Mouse (Mus musculus) thymus, adult 2 months (tissue): Measurements from ENCODE around the gene Ly6g. TPM values are rescaled to one million over a fixed set of nuclear protein-coding genes. Genes with fewer than 3 reads are reported as not detected.
"Not testable (repeated sequence)": the region's sequence is repeated elsewhere in the genome, so short reads cannot be mapped to it uniquely, and the experiment has no call there.

Experiments
- DNase-seq: peaks from one replicate; pipeline ENCODE4 v3.0.0; 2021
- H3K27ac ChIP-seq: fragments of 200-500 bp; 2 replicates; pipeline ENCODE4 v1.5.1; 2012; ENCODE audit warnings: low read length, control low read depth; ENCODE audit not compliant: control insufficient read depth, insufficient read depth
- H3K27me3 ChIP-seq: fragments of 200-500 bp; 2 replicates; pipeline ENCODE4 v1.6.1; 2012; ENCODE audit warnings: mild to moderate bottlenecking, low read length, moderate library complexity, mixed read lengths; ENCODE audit not compliant: control insufficient read depth, insufficient read depth
- H3K36me3 ChIP-seq: fragments of 200-500 bp; 2 replicates; pipeline ENCODE4 v1.6.1; 2012; ENCODE audit warnings: mild to moderate bottlenecking, low read length, moderate library complexity; ENCODE audit not compliant: control insufficient read depth, insufficient read depth
- H3K4me1 ChIP-seq: fragments of 200-500 bp; replicated peaks from 2 replicates; pipeline ENCODE4 v1.6.1; 2012; ENCODE audit warnings: low read length; ENCODE audit not compliant: control insufficient read depth, insufficient read depth
- H3K4me3 ChIP-seq: fragments of 200-500 bp; 2 replicates; pipeline ENCODE4 v1.5.1; 2012; ENCODE audit warnings: mild to moderate bottlenecking, low read length, control low read depth, moderate library complexity; ENCODE audit not compliant: control insufficient read depth, insufficient read depth
- CTCF ChIP-seq: fragments of 200-500 bp; IDR thresholded peaks from 2 replicates; pipeline ENCODE4 v1.5.1; 2012; ENCODE audit warnings: mild to moderate bottlenecking, control low read depth, low read length, moderate library complexity, borderline replicate concordance; ENCODE audit not compliant: control insufficient read depth, poor library complexity, insufficient read depth; ENCODE audit errors: extremely low read depth
- POLR2A ChIP-seq: fragments of 200-500 bp; IDR thresholded peaks from 2 replicates; pipeline ENCODE4 v1.6.1; 2012; ENCODE audit warnings: mild to moderate bottlenecking, low read length, control low read depth, moderate library complexity; ENCODE audit not compliant: control insufficient read depth, poor library complexity, insufficient read depth; ENCODE audit errors: extremely low read depth
- WGBS: fragments of 180-500 bp; shearing (Covaris S2); methylation state at CpG from one replicate; pipeline ENCODE4 v1.1.7; 2018; 5-methylcytosine and 5-hydroxymethylcytosine counted together
- polyA plus RNA-seq: library from polyadenylated mRNA; depleted of rRNA; stranded (reverse); fragments of >200 nt; gene quantifications from 2 replicates; pipeline ENCODE4 v1.2.3, GENCODE M21; 2012

Ly6g gene
- polyA plus RNA-seq, 1 experiment: 2.5 TPM

DNA sequence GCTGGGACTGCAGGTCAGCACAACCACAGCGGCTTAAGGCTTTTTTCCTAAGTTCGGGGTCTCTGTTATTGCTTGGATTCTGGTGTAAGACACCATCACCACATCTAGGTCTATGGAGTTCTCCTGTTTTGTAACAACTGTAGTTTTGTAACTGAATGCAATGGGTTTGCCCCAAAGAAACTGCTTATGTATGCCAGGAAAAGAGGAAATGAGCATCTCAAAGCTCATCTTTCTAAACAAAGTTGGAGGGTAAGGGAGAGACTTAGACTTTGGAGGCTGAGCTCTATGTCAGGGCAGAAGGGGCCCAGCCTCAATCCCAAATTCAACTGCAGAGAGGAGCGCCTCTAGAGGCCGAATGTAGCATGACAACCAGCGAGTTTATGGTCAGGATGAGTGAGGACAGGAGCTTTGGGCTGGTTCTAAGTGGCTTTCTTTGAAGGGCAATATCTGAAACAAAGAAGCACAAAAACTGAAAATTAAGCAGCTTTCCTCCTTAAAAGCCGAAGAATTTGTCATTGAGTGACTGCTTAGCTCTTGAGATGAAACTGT, 13.2 kb upstream of the Ly6g start:
- DNase-seq: peak; percentile 67
- not testable (repeated sequence) for H3K4me3 ChIP-seq, H3K4me1 ChIP-seq, H3K27me3 ChIP-seq, H3K27ac ChIP-seq, H3K36me3 ChIP-seq
- 43% methylated on average over 6 of the region's 6 CpGs for WGBS

DNA sequence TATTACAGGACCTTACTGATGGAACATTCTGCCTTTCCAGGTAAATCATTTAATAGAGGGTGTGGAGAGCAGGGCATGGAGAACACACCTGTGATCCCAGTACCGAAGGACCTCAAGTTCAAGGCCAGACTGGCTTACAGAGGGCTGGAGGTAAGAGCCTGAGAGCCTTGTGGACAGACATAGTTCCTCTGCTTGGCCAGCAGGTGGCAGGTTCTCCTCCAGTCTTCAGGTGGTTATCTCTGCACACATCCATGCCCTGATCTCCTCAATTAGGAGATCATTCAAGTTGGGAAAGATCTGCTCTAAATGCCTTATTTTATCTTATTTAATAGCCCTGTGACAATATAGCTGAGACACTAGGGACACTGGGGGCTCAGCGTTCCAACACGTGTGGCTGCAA, 11.3 kb upstream of the Ly6g start:
- Histone ChIP-seq H3K36me3 (no peaks in the 10 kb centered on the region), H3K27ac (no peak overlapping the region), H3K4me3 (no peak overlapping the region), H3K4me1 (no peaks in the 10 kb centered on the region), H3K27me3 (no peaks in the 10 kb centered on the region)
- peak; percentile 31 for DNase-seq
- TF ChIP-seq POLR2A (no peak), CTCF (no peak; the same call in 1 of the 2 replicates)
- WGBS: 80% methylated on average over 3 of the region's 3 CpGs

DNA sequence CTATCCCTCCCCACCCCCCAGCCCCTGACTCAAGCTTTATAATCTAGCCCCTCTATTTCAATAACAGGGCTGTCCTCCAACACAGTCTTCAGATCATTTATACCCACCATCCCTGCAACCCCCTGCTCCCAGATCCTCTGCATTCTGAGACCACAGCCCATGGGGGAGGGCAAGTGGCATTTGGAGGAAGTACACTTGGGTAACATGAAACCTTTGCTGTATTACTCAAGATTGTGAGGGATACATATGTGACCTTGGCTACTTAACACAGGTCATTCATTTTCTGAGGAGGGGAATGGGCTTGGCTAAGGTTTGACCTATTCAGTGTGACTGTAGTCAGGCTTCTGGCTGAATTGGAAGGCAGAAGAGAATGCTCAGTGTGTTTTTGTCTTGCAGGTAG, 2.0 kb upstream of the Ly6g start:
- Histone ChIP-seq H3K4me3 (no peak overlapping the region), H3K27me3 (no peaks in the 10 kb centered on the region), H3K4me1 (no peaks in the 10 kb centered on the region), H3K36me3 (no peaks in the 10 kb centered on the region), H3K27ac (no peak overlapping the region)
- DNase-seq: no peak
- TF ChIP-seq CTCF (no peak), POLR2A (no peak)

DNA sequence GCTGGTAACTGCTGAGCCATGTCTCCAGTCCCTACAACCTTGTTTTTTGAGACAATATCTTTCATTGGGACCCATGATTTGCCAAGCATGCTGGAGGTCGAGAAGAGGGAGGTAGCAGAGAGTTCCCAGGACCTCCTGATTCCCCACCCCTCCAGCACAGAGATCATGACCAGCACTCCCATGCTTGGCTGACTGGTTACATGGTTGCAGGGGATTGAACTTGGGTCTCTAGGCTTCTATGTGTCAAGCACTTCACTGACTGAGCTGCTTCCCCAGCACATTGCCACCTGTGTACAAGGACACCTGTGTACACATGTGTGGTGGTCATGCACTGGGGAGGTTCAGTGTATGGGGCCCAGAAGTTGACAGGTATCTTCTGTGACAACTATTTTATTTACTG, 2.6 kb downstream of the Ly6g start:
- no peak for DNase-seq
- H3K36me3 ChIP-seq: no peaks in the 10 kb centered on the region
- TF ChIP-seq CTCF (no peak), POLR2A (no peak)
- 50% methylated on average over 1 of the region's 1 CpGs for WGBS
- H3K4me1 ChIP-seq: no peaks in the 10 kb centered on the region
- H3K27ac ChIP-seq: no peak overlapping the region
- H3K4me3 ChIP-seq: no peak overlapping the region
- H3K27me3 ChIP-seq: no peaks in the 10 kb centered on the region

DNA sequence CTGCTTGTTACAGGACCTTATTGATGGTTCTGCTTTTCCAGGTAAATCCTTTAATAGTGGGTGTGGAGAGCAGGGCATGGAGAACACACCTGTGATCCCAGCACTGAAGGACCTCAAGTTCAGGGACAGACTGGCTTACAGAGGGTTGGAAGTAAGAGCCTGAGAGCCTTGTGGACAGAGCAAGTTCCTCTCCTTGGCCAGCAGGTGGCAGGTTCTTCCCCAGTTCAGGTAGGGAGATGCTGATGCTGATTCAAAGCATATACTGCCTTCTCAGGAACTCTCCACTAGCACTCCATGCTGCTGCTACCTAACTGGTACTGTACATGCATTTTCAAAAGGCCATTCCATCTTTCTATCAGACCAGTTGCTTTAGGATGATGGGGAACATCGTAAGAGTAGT, 20.5 kb downstream of the Ly6g start:
- peak; percentile 56 for DNase-seq
- Histone ChIP-seq H3K27me3 (no peaks in the 10 kb centered on the region), H3K36me3 (no peaks in the 10 kb centered on the region), H3K4me1 (no peaks in the 10 kb centered on the region), H3K4me3 (no peak overlapping the region), H3K27ac (no peak overlapping the region)
- 61% methylated on average over 1 of the region's 1 CpGs for WGBS
- TF ChIP-seq POLR2A (no peak), CTCF (peak; percentile 52; the same call in 1 of the 2 replicates)

DNA sequence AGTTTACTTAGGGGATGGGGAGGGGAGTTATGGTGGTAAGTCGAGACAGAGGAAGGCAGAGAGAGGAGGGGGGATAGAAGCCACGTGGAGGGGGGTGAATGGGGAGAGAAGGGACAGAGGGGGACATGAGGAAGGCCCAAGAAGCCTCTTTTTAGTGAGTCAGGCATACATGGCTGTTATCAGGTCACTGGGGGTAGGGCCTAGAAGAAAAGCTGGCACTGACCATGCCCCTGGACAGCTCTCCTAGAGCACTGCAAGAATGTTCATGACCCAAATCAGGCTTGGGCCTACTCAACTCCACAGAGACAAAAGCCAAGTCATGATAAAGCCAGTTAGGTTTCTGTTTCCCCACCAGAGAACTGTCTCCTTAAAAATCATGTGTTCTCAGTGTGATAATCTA, 31.3 kb downstream of the Ly6g start:
- no peak overlapping the region for H3K27ac ChIP-seq
- no peak for TF ChIP-seq CTCF
- TF ChIP-seq POLR2A: no peak
- H3K27me3 ChIP-seq: no peaks in the 10 kb centered on the region
- H3K4me1 ChIP-seq: no peaks in the 10 kb centered on the region
- H3K4me3 ChIP-seq: no peak overlapping the region
- 33% methylated on average over 2 of the region's 2 CpGs for WGBS
- DNase-seq: no peak
- no peaks in the 10 kb centered on the region for H3K36me3 ChIP-seq

DNA sequence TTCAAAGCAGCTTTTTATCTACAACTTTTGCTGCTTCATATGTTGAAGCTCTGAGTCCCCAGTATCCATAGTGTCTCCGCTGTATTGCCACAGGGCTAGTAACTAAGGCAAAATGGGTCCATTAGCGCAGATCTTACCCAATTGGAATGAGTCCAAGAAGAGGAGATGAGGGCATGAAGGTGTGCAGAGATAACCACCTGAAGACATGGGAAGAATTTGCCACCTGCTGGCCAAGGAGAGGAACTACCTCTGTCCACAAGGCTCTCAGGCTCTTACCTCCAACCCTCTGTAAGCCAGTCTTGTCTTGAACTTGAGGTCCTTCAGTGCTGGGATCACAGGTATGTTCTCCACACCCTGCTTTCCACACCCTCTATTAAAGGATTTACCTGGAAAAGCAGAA, 34.1 kb downstream of the Ly6g start:
- TF ChIP-seq CTCF (no peak), POLR2A (no peak)
- Histone ChIP-seq H3K4me3 (no peak overlapping the region), H3K4me1 (no peaks in the 10 kb centered on the region), H3K27me3 (no peaks in the 10 kb centered on the region), H3K27ac (no peak overlapping the region), H3K36me3 (no peaks in the 10 kb centered on the region)
- WGBS: 62% methylated on average over 2 of the region's 2 CpGs
- peak; percentile 43 for DNase-seq

DNA sequence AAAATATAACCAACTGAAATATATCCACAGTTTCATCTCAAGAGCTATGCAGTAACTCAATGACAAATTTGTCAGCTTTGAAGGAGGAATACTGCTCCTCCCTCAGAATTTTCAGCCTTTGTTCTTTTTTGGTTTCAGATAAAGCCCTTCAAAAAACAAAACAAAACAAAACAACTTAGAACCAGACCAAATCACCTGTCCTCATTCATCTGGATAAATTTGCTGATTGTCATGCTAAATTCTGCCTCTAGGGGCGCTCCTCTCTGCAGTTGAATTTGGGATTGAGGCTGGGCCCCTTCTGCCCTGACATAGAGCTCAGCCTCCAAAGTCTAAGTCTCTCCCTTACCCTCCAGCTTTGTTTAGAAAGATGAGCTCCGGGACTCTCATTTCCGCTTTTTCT, 35.5 kb downstream of the Ly6g start:
- not testable (repeated sequence) for H3K4me3 ChIP-seq, H3K27me3 ChIP-seq, H3K4me1 ChIP-seq, H3K27ac ChIP-seq, H3K36me3 ChIP-seq
- 50% methylated on average over 2 of the region's 3 CpGs for WGBS
- peak; percentile 36 for DNase-seq
